Mouse (Mus musculus): ENCODE data around the gene Prmt9.

GRCm38 (mm10) chr8:77535026-77535595 is 14.1 kb upstream of the Prmt9 start:
- TF ChIP-seq CTCF (IDR thresholded peaks at IDR 0.05; ENCODE audit: low read depth) (peak; percentile 86), EP300 (optimal IDR thresholded peaks at IDR 0.05) (no peak)
